Mouse (Mus musculus): ENCODE measurements around the gene Olfr1316. TPM values are rescaled to one million over a fixed set of nuclear protein-coding genes. Genes with fewer than 3 reads are reported as not detected.

Gene Olfr1316
- polyA plus RNA-seq (2012; rRNA removed) = 0.01 and 0.05 TPM in 2 replicates

GRCm38 (mm10) chr2:112134877-112135276, at the start of gene Olfr1316:
Gene Olfr1316, minus strand, starts transcription at chr2:112134977.
- no peak for TF ChIP-seq POLR2A (IDR thresholded peaks at IDR 0.05; ENCODE audit: borderline replicate concordance, extremely low read depth, insufficient read depth, insufficient read length, poor library complexity, severe bottlenecking)
- no peak for TF ChIP-seq CTCF (IDR thresholded peaks at IDR 0.05; ENCODE audit: borderline replicate concordance, extremely low read depth, insufficient read depth, insufficient read length)
- DNase-seq (ENCODE audit: low read depth) = no peak

- TF ChIP-seq CTCF (IDR thresholded peaks at IDR 0.05; ENCODE audit: borderline replicate concordance, extremely low read depth, insufficient read depth, insufficient read length) (no peak), POLR2A (IDR thresholded peaks at IDR 0.05; ENCODE audit: borderline replicate concordance, extremely low read depth, insufficient read depth, insufficient read length, poor library complexity, severe bottlenecking) (no peak)
- DNase-seq (ENCODE audit: low read depth) = no peak
Measured at GRCm38 (mm10) chr2:112153898-112154297, 19.1 kb upstream of the Olfr1316 start, which contains the start of gene Olfr1318. Gene Olfr1318, plus strand, starts transcription at chr2:112154198.

- DNase-seq (ENCODE audit: low read depth) = no peak
- no peak for TF ChIP-seq CTCF (IDR thresholded peaks at IDR 0.05; ENCODE audit: borderline replicate concordance, extremely low read depth, insufficient read depth, insufficient read length)
- TF ChIP-seq POLR2A (IDR thresholded peaks at IDR 0.05; ENCODE audit: borderline replicate concordance, extremely low read depth, insufficient read depth, insufficient read length, poor library complexity, severe bottlenecking) = no peak
Measured at GRCm38 (mm10) chr2:112140029-112140428, 5.3 kb upstream of the Olfr1316 start, which contains the start of gene Olfr1317. Gene Olfr1317, plus strand, starts transcription at chr2:112140329.

GRCm38 (mm10) chr2:112115340-112115739, 19.4 kb downstream of the Olfr1316 start, which contains the start of gene Olfr1315-ps1:
Gene Olfr1315-ps1, minus strand, starts transcription at chr2:112115440.
- no peak for DNase-seq (ENCODE audit: low read depth)
- TF ChIP-seq CTCF (IDR thresholded peaks at IDR 0.05; ENCODE audit: borderline replicate concordance, extremely low read depth, insufficient read depth, insufficient read length) (no peak), POLR2A (IDR thresholded peaks at IDR 0.05; ENCODE audit: borderline replicate concordance, extremely low read depth, insufficient read depth, insufficient read length, poor library complexity, severe bottlenecking) (no peak)

- TF ChIP-seq POLR2A (IDR thresholded peaks at IDR 0.05; ENCODE audit: borderline replicate concordance, extremely low read depth, insufficient read depth, insufficient read length, poor library complexity, severe bottlenecking) = no peak
- no peak for DNase-seq (ENCODE audit: low read depth)
Measured at GRCm38 (mm10) chr2:112096681-112097080, 38.1 kb downstream of the Olfr1316 start, which contains the start of gene Olfr1314. Gene Olfr1314, minus strand, starts transcription at chr2:112096781.

- no peak for TF ChIP-seq CTCF (IDR thresholded peaks at IDR 0.05; ENCODE audit: borderline replicate concordance, extremely low read depth, insufficient read depth, insufficient read length)
- TF ChIP-seq POLR2A (IDR thresholded peaks at IDR 0.05; ENCODE audit: borderline replicate concordance, extremely low read depth, insufficient read depth, insufficient read length, poor library complexity, severe bottlenecking) = no peak
- DNase-seq (ENCODE audit: low read depth) = no peak
Measured at GRCm38 (mm10) chr2:112077743-112078142, 57.0 kb downstream of the Olfr1316 start, which contains the start of gene Olfr1313. Gene Olfr1313, minus strand, starts transcription at chr2:112077843.

Other genes with a start within 250 kb of the Olfr1316 start
- not detected in 2 replicates for gene Olfr1306, start 218.7 kb downstream of the Olfr1316 start, polyA plus RNA-seq (2012; rRNA removed)
- not detected in 2 replicates for gene Olfr1307, start 185.5 kb downstream of the Olfr1316 start, polyA plus RNA-seq (2012; rRNA removed)
- gene Olfr1308, start 170.0 kb downstream of the Olfr1316 start, polyA plus RNA-seq (2012; rRNA removed) = not detected in 2 replicates
- gene Olfr1309, start 144.7 kb downstream of the Olfr1316 start, polyA plus RNA-seq (2012; rRNA removed) = not detected in 2 replicates
- gene Olfr1310, start 122.3 kb downstream of the Olfr1316 start, polyA plus RNA-seq (2012; rRNA removed) = not detected in 2 replicates
- gene Olfr1311, start 110.6 kb downstream of the Olfr1316 start, polyA plus RNA-seq (2012; rRNA removed) = not detected in 2 replicates
- 0.03 TPM in 1 of 2 replicates, not detected in the other for gene Olfr1312, start 84.7 kb downstream of the Olfr1316 start, polyA plus RNA-seq (2012; rRNA removed)
- not detected in 2 replicates for gene Olfr1313, start 57.1 kb downstream of the Olfr1316 start, polyA plus RNA-seq (2012; rRNA removed)
- gene Olfr1314, start 38.2 kb downstream of the Olfr1316 start, polyA plus RNA-seq (2012; rRNA removed) = not detected in 2 replicates
- gene Olfr1315-ps1, start 19.5 kb downstream of the Olfr1316 start, polyA plus RNA-seq (2012; rRNA removed) = not detected in 2 replicates
- gene Olfr1317, start 5.4 kb upstream of the Olfr1316 start, polyA plus RNA-seq (2012; rRNA removed) = not detected in 2 replicates
- gene Olfr1318, start 19.2 kb upstream of the Olfr1316 start, polyA plus RNA-seq (2012; rRNA removed) = not detected in 2 replicates
- 56.2 and 59.4 TPM in 2 replicates for gene Lpcat4, start 104.5 kb upstream of the Olfr1316 start, polyA plus RNA-seq (2012; rRNA removed)
- gene Nutm1, start 124.3 kb upstream of the Olfr1316 start, polyA plus RNA-seq (2012; rRNA removed) = not detected in 2 replicates
- gene Nop10, start 126.9 kb upstream of the Olfr1316 start, polyA plus RNA-seq (2012; rRNA removed) = 95.9 and 145 TPM in 2 replicates
- 48.3 and 52.9 TPM in 2 replicates for gene Slc12a6, start 130.8 kb upstream of the Olfr1316 start, polyA plus RNA-seq (2012; rRNA removed)
- not detected in 2 replicates for gene Gm21985, start 131.3 kb upstream of the Olfr1316 start, polyA plus RNA-seq (2012; rRNA removed)
- 103 and 105 TPM in 2 replicates for gene Emc4, start 233.1 kb upstream of the Olfr1316 start, polyA plus RNA-seq (2012; rRNA removed)
- gene Katnbl1, start 244.2 kb upstream of the Olfr1316 start, polyA plus RNA-seq (2012; rRNA removed) = 18.2 and 19.4 TPM in 2 replicates